Mouse (Mus musculus): Measurements from ENCODE around the gene Rnf32. TPM values are rescaled to one million over a fixed set of nuclear protein-coding genes. Genes with fewer than 3 reads are reported as not detected.

Rnf32 gene
- polyA plus RNA-seq, 2 experiments from 2014 or later, result 0.24 to 0.69 TPM

- no peak for ATAC-seq
These were observed 79.0 kb downstream of the Rnf32 start for GRCm38 (mm10) chr5:29274746-29275145.

Other genes with a start within 250 kb of the Rnf32 start
- gene Lmbr1, start 182.4 kb downstream of the Rnf32 start, polyA plus RNA-seq (2017; shearing (Covaris generic)), result 1 to 10 TPM; 2.3 to 2.8 TPM
- 10 to 100 TPM; 10.8 to 17.2 TPM for gene Nom1, start 238.7 kb downstream of the Rnf32 start, polyA plus RNA-seq (2017; shearing (Covaris generic))

All from CD4-positive, CD25-positive, alpha-beta regulatory T cell, adult 4 months (primary cell).